Mouse (Mus musculus): ENCODE measurements at regions not wholly inside any gene's neighbourhood (a gene's known extent, or its start where the extent isn't known, plus 50 kb on each side); places are given as distances from the start of the nearest gene placed in this dataset.

GRCm38 (mm10) chr16:52746186-52746585 is 292.3 kb upstream of the Alcam start:
- DNase-seq (ENCODE audit: low spot score in 2 of 2), result no peak

GRCm38 (mm10) chr16:52744720-52745119 is 290.8 kb upstream of the Alcam start:
- DNase-seq (ENCODE audit: low spot score in 2 of 2), result no peak

GRCm38 (mm10) chr16:52742166-52742565 is 288.3 kb upstream of the Alcam start:
- no peak for DNase-seq (ENCODE audit: low spot score in 2 of 2)

GRCm38 (mm10) chr16:52726120-52726844 is 272.4 kb upstream of the Alcam start:
- no peak for DNase-seq (ENCODE audit: low spot score in 2 of 2)

- no peak for DNase-seq (ENCODE audit: low spot score in 2 of 2)
Measured at GRCm38 (mm10) chr16:52718231-52718932, 264.5 kb upstream of the Alcam start.

- no peak for DNase-seq (ENCODE audit: low spot score in 2 of 2)
Measured at GRCm38 (mm10) chr16:52690272-52690671, 236.4 kb upstream of the Alcam start.

- no peak for DNase-seq (ENCODE audit: low spot score in 2 of 2)
Measured at GRCm38 (mm10) chr16:52654825-52655224, 201.0 kb upstream of the Alcam start.
